Mouse (Mus musculus): Measurements from ENCODE around the gene Stag1. TPM values are rescaled to one million over a fixed set of nuclear protein-coding genes. Genes with fewer than 3 reads are reported as not detected.

Stag1 gene
- polyA plus RNA-seq, 1 experiment from 2014 or later = 40.9 TPM

DNA sequence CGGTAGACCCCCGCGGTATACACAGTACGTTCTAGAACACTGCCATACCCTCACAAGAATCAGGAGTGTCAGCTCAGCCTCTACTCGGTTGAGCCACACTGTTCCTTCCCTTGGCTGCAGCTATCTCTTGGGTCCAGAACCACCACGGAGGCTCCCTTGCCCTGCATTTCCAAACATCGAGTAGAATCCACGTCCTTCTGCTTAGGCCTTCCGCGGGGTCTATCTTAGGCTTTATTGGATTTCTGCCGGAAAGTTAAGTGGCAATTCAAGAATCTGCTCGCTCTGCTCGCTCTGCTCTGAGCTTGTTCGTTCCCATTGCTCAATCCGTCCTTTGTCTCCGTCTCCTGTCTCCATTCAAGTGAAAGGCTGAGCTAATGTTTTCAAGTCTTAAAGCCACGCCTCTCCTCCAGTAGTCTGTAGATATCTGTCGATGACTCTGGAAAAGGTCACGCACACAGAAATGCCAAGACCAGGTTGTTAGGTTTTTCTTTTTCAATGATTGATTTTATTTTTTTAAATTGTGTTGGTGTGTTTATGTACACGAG is 17.3 kb upstream of the Stag1 start:
- H3K27ac ChIP-seq = no peak overlapping the region
- H3K4me1 ChIP-seq = peaks cover 8% of the 10 kb centered on the region; the same call in 1 of the 2 replicates
- no peaks in the 10 kb centered on the region for H3K9me3 ChIP-seq
- no peak overlapping the region for H3K9ac ChIP-seq
- 63% methylated on average over 20 of the region's 20 CpGs for WGBS
- no peaks in the 10 kb centered on the region for H3K36me3 ChIP-seq
- H3K27me3 ChIP-seq (replicated peaks) = no peaks in the 10 kb centered on the region
- H3K4me3 ChIP-seq (replicated peaks) = no peak overlapping the region
- no peak for ATAC-seq (ENCODE audit: insufficient read depth, low FRiP score, low read depth)
- H3K4me2 ChIP-seq = no peak overlapping the region

DNA sequence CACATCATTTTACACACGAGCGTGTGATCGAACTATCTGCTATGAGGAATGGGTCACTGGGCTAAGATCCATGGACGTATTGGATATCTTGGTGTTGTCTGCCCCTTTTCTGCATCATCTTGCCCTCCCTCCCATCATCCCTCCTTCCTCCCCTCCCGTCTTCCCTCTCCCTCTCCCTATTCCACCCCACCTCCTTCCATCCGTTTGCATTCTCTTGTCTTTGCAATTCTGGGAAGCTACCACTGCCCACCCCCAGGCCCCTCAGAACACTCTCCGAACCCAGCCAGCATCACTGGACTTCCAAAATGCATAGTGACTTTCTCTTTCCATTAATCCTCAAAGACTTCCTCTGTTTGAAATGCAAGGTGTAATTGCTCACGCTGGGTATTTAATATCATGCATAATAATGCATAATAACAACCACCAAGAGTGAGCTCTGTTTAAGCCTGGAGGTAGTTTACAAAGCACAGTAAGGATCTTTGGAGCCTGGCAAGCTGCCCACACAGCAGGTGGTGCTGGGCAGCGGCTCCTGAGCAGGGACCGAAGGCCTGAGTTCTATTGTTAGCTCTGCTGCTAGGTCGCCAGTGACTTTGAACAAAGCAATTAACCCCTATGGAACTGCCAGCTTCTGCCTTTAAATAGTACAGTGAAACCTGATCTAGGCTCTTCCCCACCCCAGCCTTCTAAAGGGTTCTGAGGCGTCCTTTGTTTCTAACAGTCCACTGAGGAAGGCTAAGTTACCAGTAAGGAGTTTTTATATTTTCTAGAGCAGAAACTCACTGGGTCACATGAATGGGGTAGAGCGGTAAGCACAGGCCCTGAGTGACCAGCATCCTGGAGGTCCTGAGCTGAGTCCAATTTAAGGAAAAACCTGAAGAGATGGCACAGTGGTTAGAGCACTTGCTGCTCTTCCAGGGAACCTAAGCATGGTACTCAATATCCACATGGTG is 15.8 kb upstream of the Stag1 start:
- H3K9me3 ChIP-seq = no peaks in the 10 kb centered on the region
- peak; percentile 66 for ATAC-seq (ENCODE audit: insufficient read depth, low FRiP score, low read depth)
- H3K36me3 ChIP-seq = no peaks in the 10 kb centered on the region
- H3K4me3 ChIP-seq (replicated peaks) = no peak overlapping the region
- no peak overlapping the region for H3K9ac ChIP-seq
- peaks cover 8% of the 10 kb centered on the region; the same call in 1 of the 2 replicates for H3K4me1 ChIP-seq
- no peak overlapping the region for H3K4me2 ChIP-seq
- peak overlapping the region; percentile 48 for H3K27ac ChIP-seq
- no peaks in the 10 kb centered on the region for H3K27me3 ChIP-seq (replicated peaks)
- 47% methylated on average over 13 of the region's 13 CpGs for WGBS

DNA sequence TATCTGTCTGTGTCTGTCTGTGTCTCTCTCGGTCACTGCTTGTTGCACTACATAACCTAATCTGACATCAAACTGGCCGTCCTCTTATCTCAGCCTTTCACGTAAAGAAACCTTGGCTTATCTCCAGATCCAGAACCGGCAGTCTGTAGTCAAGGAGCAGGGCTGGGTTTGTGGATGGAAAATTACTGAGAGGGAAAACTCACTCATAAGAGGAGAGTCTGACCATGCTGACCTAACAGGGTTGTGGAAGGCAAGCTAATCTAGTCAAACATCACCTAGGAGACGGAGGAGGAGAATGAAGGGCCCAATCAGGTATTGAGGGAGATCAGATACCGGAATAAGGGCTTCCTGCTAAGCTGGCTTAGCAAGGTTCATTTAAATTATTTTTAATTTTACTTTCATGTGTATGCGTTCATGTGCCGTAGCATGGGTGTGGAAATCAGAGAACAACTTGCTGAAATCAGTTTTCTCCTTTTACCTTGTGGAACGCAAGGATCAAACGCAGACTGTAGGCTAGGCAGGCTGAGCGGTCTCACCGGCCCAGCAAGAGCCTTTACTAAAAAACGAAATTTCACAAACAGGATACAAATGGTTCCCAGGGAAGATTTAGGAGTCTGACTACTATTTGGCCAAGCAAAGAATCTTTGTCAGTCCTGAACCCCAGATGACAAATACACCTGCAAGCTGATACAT is 14.6 kb upstream of the Stag1 start:
- Histone ChIP-seq H3K4me1 (peaks cover 8% of the 10 kb centered on the region; the same call in 1 of the 2 replicates), H3K27me3 (replicated peaks) (no peaks in the 10 kb centered on the region), H3K4me3 (replicated peaks) (no peak overlapping the region; the same call in 1 of the 2 replicates), H3K36me3 (no peaks in the 10 kb centered on the region), H3K4me2 (peak overlapping the region; percentile 30), H3K9me3 (no peaks in the 10 kb centered on the region), H3K27ac (peak overlapping the region; percentile 81), H3K9ac (no peak overlapping the region)
- 43% methylated on average over 13 of the region's 13 CpGs for WGBS
- peak; percentile 85 for ATAC-seq (ENCODE audit: insufficient read depth, low FRiP score, low read depth)

DNA sequence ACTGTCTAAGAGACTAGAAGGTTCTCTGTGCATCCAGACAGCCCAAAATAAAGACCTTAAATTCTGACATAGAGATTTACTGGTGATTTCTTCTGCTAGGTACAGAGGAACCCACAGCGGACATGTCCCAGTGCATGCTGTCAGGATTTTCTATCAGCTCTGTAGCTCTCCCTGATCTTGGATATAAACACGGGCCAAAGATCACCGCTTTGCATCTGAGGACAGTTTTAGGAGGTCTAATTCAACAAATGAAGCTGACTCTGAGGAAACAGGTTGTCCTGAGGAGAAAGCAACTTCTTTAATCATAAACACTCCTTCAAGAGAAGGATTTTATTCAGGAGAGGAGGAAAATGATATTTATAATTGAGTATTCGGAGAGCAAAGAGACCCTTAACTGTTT is 13.6 kb upstream of the Stag1 start:
- no peak overlapping the region for H3K27ac ChIP-seq
- H3K4me3 ChIP-seq (replicated peaks) = no peak overlapping the region

DNA sequence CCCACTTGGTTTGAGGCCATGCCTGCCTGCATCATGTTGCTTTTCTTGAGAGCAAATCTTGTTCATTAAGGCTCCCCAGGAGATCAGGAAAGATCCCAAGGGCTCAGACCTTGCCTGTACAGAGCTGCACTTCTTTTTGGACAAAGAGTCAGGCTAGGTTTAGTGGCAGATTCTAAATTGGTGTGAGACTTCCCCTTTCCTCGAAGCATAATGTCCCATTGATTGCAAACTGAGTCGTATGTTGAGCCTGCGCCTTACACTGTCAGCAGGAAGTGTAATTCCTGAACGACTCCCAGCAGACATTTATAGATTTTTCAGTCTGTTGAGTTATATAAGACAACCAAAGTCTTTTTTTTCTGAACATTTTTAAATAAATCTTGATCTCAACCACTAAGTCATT is 7.1 kb upstream of the Stag1 start:
- WGBS = 58% methylated on average over 4 of the region's 4 CpGs
- no peak for ATAC-seq (ENCODE audit: insufficient read depth, low FRiP score, low read depth)

More for the DNA sequence above, 13.6 kb upstream of the Stag1 start:
- Histone ChIP-seq H3K27me3 (replicated peaks) (no peaks in the 10 kb centered on the region), H3K9me3 (no peaks in the 10 kb centered on the region), H3K4me2 (no peak overlapping the region), H3K4me1 (peaks cover 8% of the 10 kb centered on the region; the same call in 1 of the 2 replicates), H3K9ac (no peak overlapping the region), H3K36me3 (no peaks in the 10 kb centered on the region)
- ATAC-seq (ENCODE audit: insufficient read depth, low FRiP score, low read depth) = no peak
- WGBS = 66% methylated on average over 4 of the region's 4 CpGs

DNA sequence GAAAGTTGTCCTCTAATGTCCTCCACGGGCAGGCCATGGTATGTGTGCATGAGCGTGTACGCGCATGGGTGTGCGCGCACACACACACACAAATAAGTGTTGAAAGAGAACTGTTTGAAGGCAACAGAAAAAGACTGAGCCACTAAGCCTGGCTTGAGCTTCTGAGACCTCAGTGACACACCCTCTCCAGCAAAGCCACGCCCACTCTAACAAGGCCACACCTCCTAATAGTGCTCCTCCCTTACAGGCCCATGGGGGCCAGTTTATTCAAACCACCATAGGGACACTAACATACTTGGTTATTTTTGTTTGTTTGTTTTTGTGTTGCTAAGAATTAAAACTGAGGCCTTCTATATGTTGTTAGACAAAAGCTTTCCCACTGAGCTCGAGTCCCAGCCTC is 1.3 kb upstream of the Stag1 start:
- Histone ChIP-seq H3K4me3 (replicated peaks) (no peak overlapping the region), H3K36me3 (no peaks in the 10 kb centered on the region), H3K9ac (no peak overlapping the region), H3K4me1 (no peaks in the 10 kb centered on the region), H3K27ac (no peak overlapping the region), H3K27me3 (replicated peaks) (no peaks in the 10 kb centered on the region), H3K4me2 (no peak overlapping the region), H3K9me3 (no peaks in the 10 kb centered on the region)
- WGBS = 85% methylated on average over 8 of the region's 8 CpGs
- no peak for ATAC-seq (ENCODE audit: insufficient read depth, low FRiP score, low read depth)

More for the DNA sequence above, 7.1 kb upstream of the Stag1 start:
- Histone ChIP-seq H3K4me2 (no peak overlapping the region), H3K4me1 (no peaks in the 10 kb centered on the region), H3K36me3 (no peaks in the 10 kb centered on the region), H3K9me3 (no peaks in the 10 kb centered on the region), H3K27me3 (replicated peaks) (no peaks in the 10 kb centered on the region), H3K9ac (no peak overlapping the region), H3K4me3 (replicated peaks) (no peak overlapping the region), H3K27ac (no peak overlapping the region)

DNA sequence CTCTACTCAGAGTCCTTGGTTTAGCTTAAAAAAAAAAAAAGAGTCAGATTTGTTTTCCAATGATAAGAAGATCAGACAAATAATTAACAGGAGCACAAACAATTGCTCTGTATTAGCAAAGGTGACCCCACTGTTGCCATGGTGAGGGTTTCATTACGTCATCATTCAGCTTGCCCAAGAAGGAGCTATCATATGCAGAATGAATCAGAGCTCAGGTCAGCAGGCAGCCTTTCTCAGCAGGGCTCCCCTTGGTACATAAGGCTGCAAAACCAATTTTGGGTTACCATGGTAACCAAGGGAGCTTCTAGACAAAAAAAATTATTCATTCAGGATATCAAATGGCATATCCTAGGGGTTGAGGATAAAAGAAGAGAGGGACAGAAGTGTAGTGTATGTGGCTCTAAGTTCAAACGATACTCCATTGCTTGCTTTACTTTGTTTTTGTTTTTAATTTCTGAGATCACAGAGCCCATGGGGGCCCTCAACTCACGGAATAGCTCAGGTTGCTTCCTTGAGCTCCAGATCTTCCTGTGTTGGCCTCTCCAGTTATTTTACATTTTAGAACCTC is 2.2 kb downstream of the Stag1 start:
- Histone ChIP-seq H3K9ac (no peak overlapping the region), H3K27ac (no peak overlapping the region), H3K36me3 (no peaks in the 10 kb centered on the region), H3K4me1 (no peaks in the 10 kb centered on the region), H3K4me2 (no peak overlapping the region), H3K4me3 (replicated peaks) (no peak overlapping the region), H3K27me3 (replicated peaks) (no peaks in the 10 kb centered on the region), H3K9me3 (no peaks in the 10 kb centered on the region)
- peak; percentile 39; the same call in 1 of the 2 replicates for ATAC-seq (ENCODE audit: insufficient read depth, low FRiP score, low read depth)
- 70% methylated on average over 3 of the region's 3 CpGs for WGBS

DNA sequence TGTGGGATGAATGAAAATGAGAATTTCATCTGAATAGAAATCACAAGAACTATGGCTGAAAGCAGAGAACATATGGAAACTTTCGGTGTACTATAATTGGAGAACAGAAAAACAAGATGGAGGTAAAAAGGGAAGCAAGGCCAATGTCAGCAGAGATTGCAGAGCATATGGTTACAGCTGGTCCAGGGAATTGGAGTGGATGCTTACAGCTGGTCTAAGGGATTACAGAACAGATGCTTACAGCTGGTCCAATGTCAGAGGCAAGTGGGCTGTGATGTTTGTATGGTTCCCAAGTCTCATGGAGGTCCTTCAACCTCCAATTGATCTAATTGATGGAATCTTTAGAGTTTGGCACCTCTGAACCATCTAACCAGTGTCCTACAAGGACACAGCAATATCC is 4.5 kb downstream of the Stag1 start:
- Histone ChIP-seq H3K27ac (no peak overlapping the region), H3K4me1 (no peaks in the 10 kb centered on the region), H3K9ac (no peak overlapping the region), H3K27me3 (replicated peaks) (no peaks in the 10 kb centered on the region), H3K4me3 (replicated peaks) (no peak overlapping the region), H3K4me2 (no peak overlapping the region), H3K36me3 (no peaks in the 10 kb centered on the region), H3K9me3 (no peaks in the 10 kb centered on the region)
- no peak for ATAC-seq (ENCODE audit: insufficient read depth, low FRiP score, low read depth)
- 72% methylated on average over 1 of the region's 1 CpGs for WGBS

DNA sequence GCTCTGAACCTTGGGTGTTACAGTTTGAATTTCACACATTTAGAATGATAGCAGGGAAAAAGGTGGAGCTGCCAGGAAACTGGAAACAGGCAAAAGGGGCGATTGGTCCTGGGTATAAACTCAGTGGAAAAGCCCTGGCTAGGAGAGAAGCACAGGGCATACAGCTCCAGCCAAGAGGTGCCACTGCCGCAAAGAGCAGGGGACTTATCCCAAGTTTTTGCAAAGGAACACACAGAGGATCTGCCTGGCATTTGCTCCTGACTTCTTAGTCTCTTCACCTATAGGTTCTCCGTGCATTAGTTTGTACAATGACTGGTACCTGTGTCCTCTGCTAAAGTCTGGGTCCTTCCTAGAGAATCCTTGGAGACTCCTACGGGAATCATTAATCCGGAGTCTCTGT is 5.6 kb downstream of the Stag1 start:
- Histone ChIP-seq H3K4me1 (no peaks in the 10 kb centered on the region), H3K36me3 (no peaks in the 10 kb centered on the region), H3K4me3 (replicated peaks) (no peak overlapping the region), H3K27ac (no peak overlapping the region), H3K27me3 (replicated peaks) (no peaks in the 10 kb centered on the region), H3K9me3 (no peaks in the 10 kb centered on the region), H3K9ac (no peak overlapping the region), H3K4me2 (no peak overlapping the region)
- ATAC-seq (ENCODE audit: insufficient read depth, low FRiP score, low read depth) = no peak
- WGBS = 61% methylated on average over 5 of the region's 5 CpGs

DNA sequence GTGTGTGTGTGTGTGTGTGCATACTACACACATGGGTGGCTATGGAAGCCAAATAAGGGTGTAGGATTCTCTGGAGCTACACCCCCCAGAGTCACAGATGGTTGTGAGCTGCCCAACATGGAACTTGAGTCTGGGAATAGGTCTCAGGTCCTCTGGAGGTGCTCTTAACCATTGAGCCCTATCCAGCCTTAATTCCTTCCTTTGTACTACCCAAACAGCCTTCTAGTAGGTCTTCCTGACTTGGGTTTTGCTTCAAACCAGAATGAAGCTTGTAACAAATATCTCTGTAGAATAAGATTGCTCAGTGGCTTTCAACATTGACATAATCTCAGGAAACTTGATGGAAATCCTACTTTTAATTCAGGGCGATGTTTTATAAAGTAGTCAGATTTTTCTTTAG is 7.9 kb downstream of the Stag1 start:
- H3K27me3 ChIP-seq (replicated peaks) = no peaks in the 10 kb centered on the region
- WGBS = 80% methylated on average over 1 of the region's 1 CpGs
- H3K4me3 ChIP-seq (replicated peaks) = no peak overlapping the region
- H3K9ac ChIP-seq = no peak overlapping the region
- no peak overlapping the region for H3K4me2 ChIP-seq
- H3K4me1 ChIP-seq = no peaks in the 10 kb centered on the region
- ATAC-seq (ENCODE audit: insufficient read depth, low FRiP score, low read depth) = no peak
- H3K36me3 ChIP-seq = no peaks in the 10 kb centered on the region
- no peak overlapping the region for H3K27ac ChIP-seq
- H3K9me3 ChIP-seq = no peaks in the 10 kb centered on the region

DNA sequence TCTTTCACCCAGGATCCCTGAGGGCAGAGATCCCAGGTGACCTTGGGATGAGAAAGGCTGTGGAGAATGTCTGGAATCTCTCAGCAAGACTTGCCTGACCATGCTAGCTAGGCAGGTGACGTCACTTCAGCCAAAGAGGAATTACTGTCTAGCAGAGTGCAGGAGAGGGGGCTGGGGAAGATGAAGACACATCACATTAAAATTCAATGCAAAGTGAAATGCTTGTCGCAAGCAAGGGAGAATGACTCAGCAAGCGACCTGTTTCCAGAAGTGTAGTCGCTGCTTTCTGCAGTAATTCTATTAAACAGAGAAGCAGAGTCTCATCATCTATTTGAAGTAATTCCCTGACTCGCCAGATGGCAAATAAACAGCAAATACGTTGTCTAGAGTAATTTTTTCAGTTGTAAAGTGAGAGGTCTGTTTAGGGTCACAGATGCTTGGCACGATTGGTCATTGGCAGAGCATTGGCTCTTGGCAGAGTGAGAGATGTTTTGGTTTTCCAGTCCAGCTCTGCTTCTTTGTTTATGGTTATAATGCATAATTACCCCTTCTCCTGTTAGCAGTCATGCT is 8.5 kb downstream of the Stag1 start:
- H3K27ac ChIP-seq = no peak overlapping the region
- H3K36me3 ChIP-seq = no peaks in the 10 kb centered on the region
- ATAC-seq (ENCODE audit: insufficient read depth, low FRiP score, low read depth) = no peak
- H3K4me1 ChIP-seq = no peaks in the 10 kb centered on the region
- H3K9ac ChIP-seq = no peak overlapping the region
- 33% methylated on average over 7 of the region's 7 CpGs for WGBS
- no peak overlapping the region for H3K4me2 ChIP-seq
- H3K4me3 ChIP-seq (replicated peaks) = no peak overlapping the region
- H3K27me3 ChIP-seq (replicated peaks) = no peaks in the 10 kb centered on the region
- H3K9me3 ChIP-seq = no peaks in the 10 kb centered on the region

Data from stomach, embryonic 15.5 days (tissue).